Mouse (Mus musculus): ENCODE results near the gene Eif1b. TPM values are rescaled to one million over a fixed set of nuclear protein-coding genes. Genes with fewer than 3 reads are reported as not detected.

Gene Eif1b
- 10 to 100 TPM; 61.1 to 80.7 (median 65.7) TPM for total RNA-seq (2022)

- DNase-seq (ENCODE audit: low spot score), result no peak
Measured at GRCm38 (mm10) chr9:120492010-120492399, at the start of gene Eif1b. Gene Eif1b, plus strand, starts transcription at chr9:120492232.

GRCm38 (mm10) chr9:120444642-120445041 lies 47.4 kb upstream of the Eif1b start:
- DNase-seq (ENCODE audit: low spot score), result no peak

- DNase-seq (ENCODE audit: low spot score), result no peak
Measured at GRCm38 (mm10) chr9:120449696-120450329, 42.2 kb upstream of the Eif1b start.

- DNase-seq (ENCODE audit: low spot score), result peak; percentile 13
Measured at GRCm38 (mm10) chr9:120455768-120456655, 36.0 kb upstream of the Eif1b start.

- DNase-seq (ENCODE audit: low spot score), result no peak
Measured at GRCm38 (mm10) chr9:120470431-120470830, 21.6 kb upstream of the Eif1b start.

GRCm38 (mm10) chr9:120481644-120482043 lies 10.4 kb upstream of the Eif1b start:
- no peak for DNase-seq (ENCODE audit: low spot score)

- DNase-seq (ENCODE audit: low spot score), result no peak
Measured at GRCm38 (mm10) chr9:120482382-120482781, 9.7 kb upstream of the Eif1b start.

- no peak for DNase-seq (ENCODE audit: low spot score)
Measured at GRCm38 (mm10) chr9:120483101-120483500, 8.9 kb upstream of the Eif1b start.

- no peak for DNase-seq (ENCODE audit: low spot score)
Measured at GRCm38 (mm10) chr9:120487076-120487475, 5.0 kb upstream of the Eif1b start.

- DNase-seq (ENCODE audit: low spot score), result no peak
Measured at GRCm38 (mm10) chr9:120491509-120491908, 523 bp upstream of the Eif1b start.

GRCm38 (mm10) chr9:120492400-120493351 lies 644 bp downstream of the Eif1b start:
- DNase-seq (ENCODE audit: low spot score), result peak; percentile 72

- DNase-seq (ENCODE audit: low spot score), result no peak
Measured at GRCm38 (mm10) chr9:120493781-120494180, 1.7 kb downstream of the Eif1b start.

GRCm38 (mm10) chr9:120496691-120497090 lies 4.7 kb downstream of the Eif1b start:
- DNase-seq (ENCODE audit: low spot score), result peak; percentile 78

GRCm38 (mm10) chr9:120497983-120498382 lies 6.0 kb downstream of the Eif1b start:
- DNase-seq (ENCODE audit: low spot score), result no peak

- no peak for DNase-seq (ENCODE audit: low spot score)
Measured at GRCm38 (mm10) chr9:120501191-120501902, 9.3 kb downstream of the Eif1b start.

GRCm38 (mm10) chr9:120502013-120502412 lies 10.0 kb downstream of the Eif1b start:
- peak; percentile 71 for DNase-seq (ENCODE audit: low spot score)

GRCm38 (mm10) chr9:120504423-120504822 lies 12.4 kb downstream of the Eif1b start:
- no peak for DNase-seq (ENCODE audit: low spot score)

- no peak for DNase-seq (ENCODE audit: low spot score)
Measured at GRCm38 (mm10) chr9:120511781-120512180, 19.7 kb downstream of the Eif1b start.

GRCm38 (mm10) chr9:120516720-120517119 lies 24.7 kb downstream of the Eif1b start:
- DNase-seq (ENCODE audit: low spot score), result peak; percentile 22

GRCm38 (mm10) chr9:120518946-120519345 lies 26.9 kb downstream of the Eif1b start:
- no peak for DNase-seq (ENCODE audit: low spot score)
